Mouse (Mus musculus): ENCODE data around the gene Mapk1ip1.

Gene Mapk1ip1

DNA sequence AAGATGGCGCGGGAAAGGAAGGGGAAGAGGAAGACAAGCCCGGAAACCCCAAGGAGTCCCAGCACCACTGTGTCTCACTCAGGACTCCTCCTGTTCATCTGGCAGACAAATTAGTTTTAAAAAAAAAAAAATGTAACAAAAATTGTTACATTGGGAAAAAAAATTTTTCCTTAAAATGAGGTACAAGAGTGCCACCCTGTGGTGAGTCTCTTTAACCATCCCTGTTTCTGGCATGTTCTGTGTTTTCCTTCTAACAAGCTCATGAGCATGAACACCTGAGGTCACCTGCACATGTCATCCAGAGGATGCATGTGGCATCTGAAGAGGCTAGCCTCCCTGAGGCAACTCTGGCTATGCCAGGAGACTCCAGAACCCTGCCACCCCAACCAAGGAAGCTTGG, 11.0 kb downstream of the Mapk1ip1 start:
- DNase-seq: no peak

DNA sequence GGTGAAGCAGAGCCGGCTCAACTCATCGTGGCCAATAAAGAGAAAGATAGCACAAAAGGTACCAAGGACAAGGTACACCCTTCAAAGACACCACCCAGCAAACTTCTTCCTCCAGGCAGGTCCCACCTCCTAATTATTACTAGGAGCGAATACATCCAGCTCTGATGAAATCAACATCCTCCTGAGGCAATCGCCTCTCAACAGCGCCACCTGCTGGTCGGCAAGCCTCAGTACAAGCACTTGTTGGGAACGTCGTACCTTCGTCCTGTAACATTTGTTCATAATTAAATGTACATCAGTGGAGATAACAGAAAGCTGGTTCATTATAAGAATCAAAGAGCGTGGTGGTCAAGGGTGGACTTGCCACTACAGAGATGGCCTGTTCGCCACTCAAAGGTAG, 18.3 kb downstream of the Mapk1ip1 start:
- DNase-seq: no peak

DNA sequence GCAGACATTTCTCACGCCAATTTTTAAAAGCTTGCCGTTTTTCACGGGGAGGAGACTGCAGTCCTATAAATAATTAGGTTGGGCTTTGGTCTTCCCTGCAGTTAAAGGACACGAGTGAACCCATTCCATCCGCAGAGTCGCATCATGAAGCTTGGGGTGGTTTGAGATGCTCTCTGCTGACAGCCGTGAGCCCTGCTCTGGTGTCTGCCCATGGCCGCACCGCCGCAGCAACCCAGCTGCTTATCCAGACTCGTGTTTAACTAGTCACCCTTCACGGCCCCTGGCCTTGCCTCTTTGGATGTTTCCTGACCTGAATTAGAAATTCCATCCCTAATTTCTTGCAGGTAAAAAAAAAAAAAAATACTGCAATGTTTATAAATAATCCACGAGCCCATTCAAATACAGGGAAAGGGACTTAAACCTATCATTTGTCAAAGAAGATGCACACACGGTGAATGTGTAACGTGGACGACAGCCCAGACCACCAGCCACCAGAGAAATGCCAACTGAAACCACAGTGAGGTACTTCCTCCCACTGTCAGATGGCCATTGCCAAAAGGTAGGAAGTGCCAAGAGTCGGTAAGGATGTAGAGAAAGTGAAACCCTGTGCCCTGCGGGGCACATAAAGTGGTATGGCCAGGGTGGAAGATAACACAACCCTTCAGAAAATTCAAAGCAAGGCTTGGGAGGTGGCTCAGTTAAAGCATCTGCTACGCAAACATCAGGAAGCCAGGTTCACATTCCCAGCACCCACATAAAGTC, 20.9 kb downstream of the Mapk1ip1 start:
- DNase-seq: no peak

DNA sequence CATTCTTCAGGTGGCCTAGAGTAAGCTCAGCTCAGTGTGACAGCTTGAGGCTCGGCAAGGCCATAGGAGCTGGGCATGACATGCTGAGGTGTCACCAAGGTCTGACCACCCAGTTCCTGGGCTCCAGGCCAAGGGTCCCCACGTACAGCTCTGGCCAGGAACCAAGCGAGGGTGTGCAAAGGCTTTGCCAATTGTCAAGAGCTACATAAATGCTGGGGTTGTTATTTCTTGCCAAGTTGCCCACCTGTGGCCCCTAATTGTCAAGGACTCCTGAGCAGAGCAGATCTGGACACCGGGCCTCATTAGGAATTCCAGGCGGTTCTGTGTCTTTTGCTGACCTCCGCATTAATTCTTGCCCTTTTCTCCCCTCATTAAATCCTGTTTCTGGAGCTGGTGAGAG, 21.6 kb downstream of the Mapk1ip1 start:
- DNase-seq: no peak

DNA sequence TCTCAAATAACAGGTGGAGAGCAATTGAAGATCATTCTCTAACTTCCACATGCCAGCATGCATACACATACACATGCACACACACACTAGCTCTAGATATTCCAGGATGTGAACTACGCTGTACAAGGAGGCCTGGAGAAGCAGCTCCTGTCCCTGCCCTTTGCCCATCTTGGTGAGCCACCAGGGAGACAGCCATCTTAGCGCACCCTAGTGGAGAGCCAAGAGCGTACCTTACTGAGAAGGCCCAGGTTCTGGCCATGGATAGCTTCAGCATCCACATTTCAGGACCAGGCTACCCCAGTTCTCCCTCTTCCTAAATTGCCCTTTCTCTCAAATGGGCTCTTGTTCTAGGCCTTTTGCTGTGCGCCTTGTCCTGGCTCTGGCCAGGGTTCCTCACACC, 27.8 kb downstream of the Mapk1ip1 start:
- DNase-seq: no peak

DNA sequence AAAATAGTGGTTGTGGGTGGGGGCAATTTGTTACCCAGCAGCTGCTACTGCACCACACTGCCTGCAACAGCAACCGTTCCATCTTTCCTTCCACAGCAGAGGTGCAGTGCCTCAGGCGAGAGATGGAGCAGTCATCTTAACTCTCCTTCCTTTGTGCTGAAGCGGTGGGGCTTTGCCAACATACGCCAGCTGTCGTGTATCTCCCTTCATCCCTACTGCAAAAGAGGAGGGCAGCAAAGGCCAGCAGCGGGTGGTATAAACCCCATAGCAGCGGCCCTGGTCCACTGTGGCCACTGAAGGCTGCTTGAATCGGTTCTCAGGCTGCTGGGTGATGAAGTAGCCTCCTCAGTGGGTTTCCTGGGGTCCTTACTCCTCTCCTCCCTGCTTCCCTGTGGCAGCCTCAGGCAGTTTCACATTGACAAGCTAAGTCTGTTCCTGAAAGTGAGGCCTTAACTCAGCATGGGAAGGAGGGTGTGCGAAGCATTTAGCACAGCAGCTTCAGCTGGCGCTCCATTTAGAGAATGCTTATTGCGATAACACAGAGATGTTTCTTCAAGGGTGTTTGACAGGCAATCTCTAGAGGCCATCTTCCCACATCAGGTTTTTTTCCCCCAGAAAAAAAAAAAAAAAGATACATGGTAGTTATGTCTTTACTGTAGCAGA, 32.7 kb downstream of the Mapk1ip1 start:
- no peak for DNase-seq

DNA sequence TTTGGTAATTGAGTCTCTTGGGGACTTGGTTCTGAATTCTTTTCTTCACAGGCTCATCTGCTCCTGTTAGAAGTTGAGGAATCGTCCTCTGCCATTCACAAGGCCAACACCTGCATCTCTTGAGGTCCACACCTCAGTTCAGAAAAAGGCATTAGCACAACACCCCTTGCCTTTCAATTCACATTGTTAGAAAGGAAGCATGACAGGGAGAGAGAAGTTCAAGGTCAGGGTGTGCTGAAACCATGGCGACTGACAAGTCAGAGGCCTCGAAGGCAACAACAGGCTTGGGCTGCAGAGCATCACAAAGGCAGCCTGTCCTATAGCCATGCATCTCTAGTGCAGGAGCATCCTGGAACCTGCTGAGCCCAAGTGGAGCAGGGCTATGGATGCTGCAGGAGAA, 38.9 kb downstream of the Mapk1ip1 start:
- no peak for DNase-seq

DNA sequence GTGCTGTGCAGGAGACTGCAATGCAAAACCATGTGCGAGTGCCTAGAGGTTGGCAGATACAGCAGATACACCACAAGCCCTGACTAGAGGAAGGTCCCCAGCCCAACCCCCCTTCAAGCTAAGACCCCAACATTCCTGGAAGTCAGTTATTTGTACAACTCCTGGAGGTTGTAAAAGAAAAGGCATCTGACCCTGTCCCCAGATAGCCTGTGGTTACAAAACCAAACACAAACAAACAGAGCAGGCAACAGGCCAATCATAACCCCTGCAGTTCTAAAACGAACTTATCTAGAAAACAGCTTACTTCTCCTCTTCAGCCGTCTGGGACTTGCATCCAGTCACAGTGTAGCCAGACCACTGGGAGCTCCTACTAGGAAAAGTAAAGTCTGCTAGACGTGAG, 42.7 kb downstream of the Mapk1ip1 start:
- DNase-seq: peak; percentile 11

DNA sequence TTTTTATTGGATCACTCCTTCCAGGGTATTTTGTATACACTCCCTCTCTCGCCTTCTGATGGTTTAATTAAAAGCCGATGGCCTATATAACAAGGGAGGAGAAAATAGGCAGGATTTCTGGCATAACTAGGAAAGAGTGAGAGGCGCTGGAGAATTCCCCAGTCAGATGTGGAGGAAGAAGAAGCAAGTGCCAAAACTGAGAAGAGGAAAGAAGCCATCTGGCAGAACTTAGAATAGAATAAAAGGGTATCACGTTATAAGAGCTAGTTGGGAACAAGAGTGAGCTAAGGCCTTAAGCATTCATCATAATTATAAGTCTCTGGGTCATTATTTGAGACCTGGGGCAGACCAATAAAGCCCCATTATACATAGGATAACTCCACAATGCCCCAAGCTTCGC, 58.0 kb downstream of the Mapk1ip1 start:
- no peak for DNase-seq
